Mouse (Mus musculus) ES-Bruce4 (cell line): ENCODE measurements around the gene Bptf. TPM values are rescaled to one million over a fixed set of nuclear protein-coding genes. Genes with fewer than 3 reads are reported as not detected.
"Not testable (repeated sequence)": the region's sequence is repeated elsewhere in the genome, so short reads cannot be mapped to it uniquely, and the experiment has no call there.

Source experiments
- H3K27ac ChIP-seq: 2 replicates; pipeline ENCODE4 v1.5.1; 2012; ENCODE audit warnings: low read length, inconsistent platforms; ENCODE audit not compliant: insufficient read depth
- H3K27me3 ChIP-seq: 2 replicates; pipeline ENCODE4 v1.6.1; 2012; ENCODE audit warnings: mild to moderate bottlenecking, low read length, inconsistent platforms; ENCODE audit not compliant: control insufficient read depth, poor library complexity, insufficient read depth, severe bottlenecking
- H3K36me3 ChIP-seq: 2 replicates; pipeline ENCODE4 v1.6.1; 2012; ENCODE audit warnings: inconsistent platforms, mild to moderate bottlenecking, low read length, moderate library complexity; ENCODE audit not compliant: control insufficient read depth, poor library complexity, insufficient read depth, severe bottlenecking
- H3K4me1 ChIP-seq: one replicate; pipeline ENCODE4 v1.8.1; 2011; ENCODE audit warnings: low read length; ENCODE audit not compliant: control insufficient read depth, insufficient read depth
- H3K4me3 ChIP-seq: 2 replicates; pipeline ENCODE4 v1.5.1; 2011; ENCODE audit warnings: low read depth, mild to moderate bottlenecking, low read length
- H3K9ac ChIP-seq: 2 replicates; pipeline ENCODE4 v1.6.1; 2012; ENCODE audit warnings: low read depth, mild to moderate bottlenecking, inconsistent platforms; ENCODE audit not compliant: poor library complexity, severe bottlenecking
- H3K9me3 ChIP-seq: replicated peaks from 2 replicates; pipeline ENCODE4 v1.6.1; 2012; ENCODE audit warnings: mild to moderate bottlenecking, low read length, inconsistent platforms; ENCODE audit not compliant: control insufficient read depth, poor library complexity, insufficient read depth, severe bottlenecking
- CTCF ChIP-seq: IDR thresholded peaks from one replicate; pipeline ENCODE4 v1.8.1; 2011; ENCODE audit warnings: low read depth, low read length
- EP300 ChIP-seq: IDR thresholded peaks from 2 replicates; pipeline ENCODE4 v1.6.1; 2011; ENCODE audit warnings: low read depth, low read length; ENCODE audit not compliant: insufficient read depth
- POLR2A ChIP-seq: IDR thresholded peaks from one replicate; pipeline ENCODE4 v1.8.1; 2011; ENCODE audit warnings: low read length; ENCODE audit not compliant: insufficient read depth
- polyA plus RNA-seq: library from polyadenylated mRNA; stranded (reverse); fragments of >200 nt; gene quantifications from 2 replicates; pipeline ENCODE4 v1.2.4, GENCODE M21; 2011; ENCODE audit warnings: low read depth; ENCODE audit not compliant: missing spikeins, insufficient read depth, insufficient read length

Bptf gene
- polyA plus RNA-seq, 1 experiment: 101 TPM

- Histone ChIP-seq H3K27me3 (no peaks in the 10 kb centered on the region), H3K36me3 (peaks cover 42% of the 10 kb centered on the region), H3K9ac (peak within 1 kb of the TSS; percentile 99), H3K9me3 (no peaks in the 10 kb centered on the region), H3K27ac (peak within 1 kb of the TSS; percentile 89), H3K4me3 (peak within 1 kb of the TSS; percentile 97), H3K4me1 (no peaks in the 10 kb centered on the region)
- TF ChIP-seq POLR2A: peak; percentile 97
- TF ChIP-seq EP300: peak; percentile 72; the same call in 1 of the 2 replicates
- TF ChIP-seq CTCF: no peak
These were observed 132.6 kb downstream of the Bptf start, which contains the start of gene Kpna2 for GRCm38 (mm10) chr11:106999151-106999948. Kpna2 (minus strand) TSS chr11:106999541.

GRCm38 (mm10) chr11:106998651-106999150, 133.2 kb downstream of the Bptf start:
- Histone ChIP-seq H3K4me1 (no peaks in the 10 kb centered on the region), H3K36me3 (peaks cover 48% of the 10 kb centered on the region)

GRCm38 (mm10) chr11:106997976-106998375, 134.0 kb downstream of the Bptf start:
- no peaks in the 10 kb centered on the region for H3K9me3 ChIP-seq
- H3K36me3 ChIP-seq: peaks cover 55% of the 10 kb centered on the region
- no peaks in the 10 kb centered on the region for H3K27me3 ChIP-seq
- H3K27ac ChIP-seq: no peak overlapping the region
- no peak for TF ChIP-seq EP300
- TF ChIP-seq POLR2A: no peak
- TF ChIP-seq CTCF: no peak
- no peaks in the 10 kb centered on the region for H3K4me1 ChIP-seq
- H3K9ac ChIP-seq: peak overlapping the region; percentile 99
- H3K4me3 ChIP-seq: peak overlapping the region; percentile 98

More at GRCm38 (mm10) chr11:106998651-106999150, 133.2 kb downstream of the Bptf start:
- TF ChIP-seq CTCF: no peak
- no peak for TF ChIP-seq POLR2A
- no peak for TF ChIP-seq EP300
- Histone ChIP-seq H3K9me3 (no peaks in the 10 kb centered on the region), H3K9ac (peak overlapping the region; percentile 99), H3K27me3 (no peaks in the 10 kb centered on the region), H3K27ac (peak overlapping the region; percentile 77), H3K4me3 (peak overlapping the region; percentile 97)

- H3K9me3 ChIP-seq, H3K27me3 ChIP-seq, H3K4me3 ChIP-seq, H3K4me1 ChIP-seq: not testable (repeated sequence)
- peaks cover 69% of the 10 kb centered on the region for H3K36me3 ChIP-seq
- peak overlapping the region; percentile 48 for H3K27ac ChIP-seq
- H3K9ac ChIP-seq: peak overlapping the region; percentile 99
These were observed 135.4 kb downstream of the Bptf start for GRCm38 (mm10) chr11:106996492-106996891.

- TF ChIP-seq EP300 (no peak), CTCF (no peak), POLR2A (no peak)
- Histone ChIP-seq H3K36me3 (peaks cover 89% of the 10 kb centered on the region), H3K9me3 (no peaks in the 10 kb centered on the region), H3K9ac (no peak overlapping the region), H3K4me1 (no peaks in the 10 kb centered on the region), H3K4me3 (no peak overlapping the region), H3K27me3 (no peaks in the 10 kb centered on the region), H3K27ac (peak overlapping the region; percentile 45; the same call in 1 of the 2 replicates)
These were observed 137.5 kb downstream of the Bptf start for GRCm38 (mm10) chr11:106994246-106995085.

GRCm38 (mm10) chr11:106987384-106987783, 144.5 kb downstream of the Bptf start:
- no peak overlapping the region for H3K4me3 ChIP-seq
- no peak for TF ChIP-seq POLR2A
- TF ChIP-seq CTCF: no peak
- no peak for TF ChIP-seq EP300
- peaks cover 1% of the 10 kb centered on the region for H3K4me1 ChIP-seq
- peaks cover 56% of the 10 kb centered on the region for H3K36me3 ChIP-seq
- H3K9ac ChIP-seq: no peak overlapping the region
- no peaks in the 10 kb centered on the region for H3K9me3 ChIP-seq
- no peaks in the 10 kb centered on the region for H3K27me3 ChIP-seq
- H3K27ac ChIP-seq: peak overlapping the region; percentile 38

GRCm38 (mm10) chr11:106985979-106986604, 145.8 kb downstream of the Bptf start:
- not testable (repeated sequence) for H3K9ac ChIP-seq, H3K27ac ChIP-seq, H3K4me3 ChIP-seq, H3K4me1 ChIP-seq, H3K9me3 ChIP-seq, H3K27me3 ChIP-seq
- peaks cover 45% of the 10 kb centered on the region for H3K36me3 ChIP-seq
